Mouse (Mus musculus) bone marrow macrophage, adult 2 months (primary cell): Measurements from ENCODE around the gene Olfr742. TPM values are rescaled to one million over a fixed set of nuclear protein-coding genes. Genes with fewer than 3 reads are reported as not detected.

ENCODE experiments used
- H3K27ac ChIP-seq: 2 replicates; pipeline ENCODE4 v1.5.1; 2012; ENCODE audit warnings: low read depth, low read length; ENCODE audit not compliant: insufficient read depth
- H3K4me1 ChIP-seq: 2 replicates; pipeline ENCODE4 v1.6.1; 2012; ENCODE audit warnings: low read length; ENCODE audit not compliant: control insufficient read depth, insufficient read depth
- H3K4me3 ChIP-seq: 2 replicates; pipeline ENCODE4 v1.5.1; 2012; ENCODE audit warnings: mild to moderate bottlenecking, low read length, moderate library complexity; ENCODE audit not compliant: insufficient read depth
- CTCF ChIP-seq: IDR thresholded peaks from 2 replicates; pipeline ENCODE4 v1.5.1; 2012; ENCODE audit warnings: low read depth, mild to moderate bottlenecking, low read length, moderate library complexity
- POLR2A ChIP-seq: IDR thresholded peaks from 2 replicates; pipeline ENCODE4 v1.6.1; 2012; ENCODE audit warnings: mild to moderate bottlenecking, low read depth, low read length, borderline replicate concordance
- polyA plus RNA-seq: library from polyadenylated mRNA; stranded (reverse); fragments of >200 nt; gene quantifications from 2 replicates; pipeline ENCODE4 v1.2.4, GENCODE M21; 2012; ENCODE audit not compliant: missing spikeins, insufficient read depth, insufficient read length

Gene Olfr742
- polyA plus RNA-seq, result not detected in 2 replicates

DNA sequence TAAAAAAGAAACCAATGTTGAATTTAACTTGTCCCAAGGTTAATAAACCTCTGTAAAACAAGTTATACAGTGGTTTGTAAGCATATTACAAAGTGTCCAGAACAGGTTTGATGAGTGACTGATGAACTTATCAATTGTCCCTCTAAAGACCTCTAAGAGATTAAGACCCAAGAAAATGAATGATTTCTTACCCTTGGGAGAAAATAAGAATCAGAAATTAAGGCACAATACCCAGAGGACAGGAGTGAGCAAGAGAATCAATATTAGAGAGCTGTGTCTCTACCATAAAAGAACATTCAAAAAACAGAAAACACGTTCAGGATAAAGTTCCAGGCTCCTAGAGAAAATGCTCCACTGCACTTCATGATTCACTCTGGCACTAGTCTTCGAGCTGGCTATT is at the start of gene Olfr742:
Gene Olfr742, plus strand, starts transcription at position 301 of the 400 bp plus-strand sequence.
- Histone ChIP-seq H3K27ac (no peak within 1 kb of the TSS), H3K4me1 (no peaks in the 10 kb centered on the region), H3K4me3 (no peak within 1 kb of the TSS)
- TF ChIP-seq POLR2A, result no peak
- TF ChIP-seq CTCF, result no peak

DNA sequence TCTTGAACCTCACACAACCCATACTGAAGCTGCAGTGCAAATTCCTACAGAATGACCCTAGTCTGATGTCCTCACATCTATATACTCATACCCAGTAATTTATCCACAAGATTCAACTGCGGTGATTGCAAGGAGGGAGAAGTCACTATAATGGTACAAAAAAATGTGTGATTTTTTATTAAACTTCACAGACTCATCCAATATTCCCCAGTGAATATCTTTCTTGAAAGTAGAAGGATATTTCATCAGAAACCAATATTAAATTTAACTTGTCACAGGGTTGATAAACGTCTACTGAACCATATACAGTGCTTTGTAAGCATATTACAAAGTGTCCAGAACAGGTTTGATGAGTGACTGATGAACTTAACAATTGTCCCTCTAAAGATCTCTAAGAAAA is 31.0 kb upstream of the Olfr742 start, which contains the start of gene Olfr741:
Gene Olfr741, plus strand, starts transcription at position 301 of the 400 bp plus-strand sequence.
- H3K27ac ChIP-seq, result no peak within 1 kb of the TSS
- TF ChIP-seq POLR2A (no peak), CTCF (no peak)
- no peak within 1 kb of the TSS for H3K4me3 ChIP-seq
- no peaks in the 10 kb centered on the region for H3K4me1 ChIP-seq

DNA sequence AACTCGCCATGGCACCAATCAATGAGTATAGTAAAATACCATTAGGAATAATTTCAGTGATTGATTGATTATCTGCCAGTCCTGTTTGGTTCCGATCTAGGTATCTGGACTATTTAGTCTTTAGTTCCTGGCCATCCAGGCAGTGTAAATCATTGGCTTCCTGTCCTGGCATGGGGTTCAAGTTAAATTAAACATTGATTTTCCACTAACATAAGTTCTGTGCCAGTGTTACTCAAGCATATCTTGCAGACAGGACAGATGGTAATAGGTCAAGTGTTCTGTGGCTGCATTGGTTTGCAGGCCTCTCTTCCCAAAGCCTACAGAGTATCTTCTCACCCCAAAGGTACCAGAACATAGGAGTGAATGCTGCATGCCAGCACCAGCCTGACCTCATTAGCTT is 25.0 kb upstream of the Olfr742 start:
- no peak for TF ChIP-seq CTCF
- Histone ChIP-seq H3K27ac (no peak overlapping the region), H3K4me3 (no peak overlapping the region), H3K4me1 (no peaks in the 10 kb centered on the region)

DNA sequence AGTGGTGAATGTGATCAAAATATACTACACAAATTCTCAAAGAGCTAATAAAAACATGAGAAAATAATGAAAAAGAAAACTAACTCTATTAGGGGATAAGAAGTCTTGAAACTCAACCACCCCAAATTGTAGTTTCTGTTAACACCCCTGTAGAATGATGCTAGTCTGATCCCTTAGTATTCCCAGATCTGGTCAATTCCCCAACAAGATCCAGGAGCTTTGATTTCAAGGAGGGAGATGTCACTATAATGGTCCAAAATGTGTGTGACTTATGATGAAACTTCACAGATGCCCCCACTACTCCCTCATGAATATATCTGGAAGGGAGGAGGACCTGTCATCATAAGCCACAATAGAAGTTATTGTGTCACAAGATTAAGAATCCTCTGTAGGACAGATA is 18.1 kb downstream of the Olfr742 start, which contains the start of gene Olfr743:
Gene Olfr743, plus strand, starts transcription at position 301 of the 400 bp plus-strand sequence.
- H3K27ac ChIP-seq, result no peak within 1 kb of the TSS
- no peaks in the 10 kb centered on the region for H3K4me1 ChIP-seq
- TF ChIP-seq POLR2A, result no peak
- TF ChIP-seq CTCF, result no peak
- no peak within 1 kb of the TSS for H3K4me3 ChIP-seq

DNA sequence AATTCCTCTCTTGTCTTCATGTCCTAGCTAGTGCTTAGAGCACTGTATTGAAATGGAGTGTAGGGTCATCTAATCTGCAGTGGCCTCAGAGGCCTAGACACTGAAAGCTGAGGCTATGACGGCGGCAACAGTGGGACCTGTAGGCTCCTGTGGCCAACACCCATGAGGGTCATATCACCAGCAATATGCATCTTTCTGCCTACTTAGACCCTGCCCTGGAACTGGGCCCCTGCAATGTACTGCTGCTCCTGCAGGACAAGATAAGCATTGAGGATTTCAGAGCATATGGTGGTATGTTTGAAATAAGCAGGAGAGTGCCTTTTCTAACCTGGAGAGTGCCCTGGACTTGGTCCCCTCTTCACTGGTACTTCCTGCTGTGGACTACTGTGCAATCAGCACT is 49.3 kb downstream of the Olfr742 start:
- Histone ChIP-seq H3K4me3 (no peak overlapping the region), H3K27ac (no peak overlapping the region), H3K4me1 (no peaks in the 10 kb centered on the region)
- TF ChIP-seq POLR2A (no peak), CTCF (no peak)

Other genes starting within 250 kb of the Olfr742 start
- gene Olfr732, start 219.4 kb upstream of the Olfr742 start, polyA plus RNA-seq, result not detected in 2 replicates
- gene Olfr733, start 202.1 kb upstream of the Olfr742 start, polyA plus RNA-seq, result not detected in 2 replicates
- not detected in 2 replicates for gene Olfr734, start 176.8 kb upstream of the Olfr742 start, polyA plus RNA-seq
- not detected in 2 replicates for gene Olfr735, start 154.7 kb upstream of the Olfr742 start, polyA plus RNA-seq
- gene Tlr11, start 145.7 kb upstream of the Olfr742 start, polyA plus RNA-seq, result 0.27 TPM in 1 of 2 replicates, not detected in the other
- not detected in 2 replicates for gene Olfr736, start 122.4 kb upstream of the Olfr742 start, polyA plus RNA-seq
- gene Olfr738, start 96.0 kb upstream of the Olfr742 start, polyA plus RNA-seq, result not detected in 2 replicates
- not detected in 2 replicates for gene Olfr739, start 85.0 kb upstream of the Olfr742 start, polyA plus RNA-seq
- not detected in 2 replicates for gene Olfr740, start 58.1 kb upstream of the Olfr742 start, polyA plus RNA-seq
- gene Olfr741, start 30.9 kb upstream of the Olfr742 start, polyA plus RNA-seq, result not detected in 2 replicates
- gene Olfr743, start 18.2 kb downstream of the Olfr742 start, polyA plus RNA-seq, result not detected in 2 replicates
- not detected in 2 replicates for gene Olfr744, start 111.3 kb downstream of the Olfr742 start, polyA plus RNA-seq
- gene Olfr745, start 135.8 kb downstream of the Olfr742 start, polyA plus RNA-seq, result not detected in 2 replicates
- not detected in 2 replicates for gene Olfr746, start 143.5 kb downstream of the Olfr742 start, polyA plus RNA-seq
- gene Olfr747, start 189.6 kb downstream of the Olfr742 start, polyA plus RNA-seq, result not detected in 2 replicates
- not detected in 2 replicates for gene Olfr748, start 203.8 kb downstream of the Olfr742 start, polyA plus RNA-seq
- not detected in 2 replicates for gene Olfr749, start 241.5 kb downstream of the Olfr742 start, polyA plus RNA-seq